Mouse (Mus musculus) left cerebral cortex, postnatal 25 days (tissue): ENCODE data around the gene Pmvk. TPM values are rescaled to one million over a fixed set of nuclear protein-coding genes. Genes with fewer than 3 reads are reported as not detected.
A peak's percentile ranks its signal among the peaks of the same experiment; 100 is the strongest.

ENCODE experiments used
- DNase-seq, 2 experiments: peaks; one replicate each; pipeline ENCODE4 v3.0.0; 2022; ENCODE audit warnings: low spot score in 2 of 2, mixed read lengths in 1 of 2
- intact Hi-C: fragments of 180-260 bp; cut with DNase I; formaldehyde crosslinking; loops from one replicate; pipeline ENCODE4 v1.15.1; 2025
- total RNA-seq, 2 experiments: library from RNA; stranded (reverse); gene quantifications; 2 replicates each; pipeline ENCODE4 v1.2.3; 2021

Pmvk gene
- total RNA-seq, 2 experiments from 2014 or later = 31.0 to 33.1 TPM

GRCm38 (mm10) chr3:89458965-89459807, 4.8 kb downstream of the Pmvk start:
- peak; percentile 91 to 94 for DNase-seq
- intact Hi-C loops = loop anchor here (2.0 to 5.0 kb wide), 5 partner anchors 22 to 398 kb away; partner anchors contain the start of genes Pbxip1 and Ube2q1

GRCm38 (mm10) chr3:89468268-89468667, 13.9 kb downstream of the Pmvk start:
- no peak for DNase-seq
- intact Hi-C loops = no loop called here

GRCm38 (mm10) chr3:89472280-89472679, 17.9 kb downstream of the Pmvk start:
- intact Hi-C loops = no loop called here
- DNase-seq = no peak

GRCm38 (mm10) chr3:89473838-89474237, 19.5 kb downstream of the Pmvk start:
- DNase-seq = no peak
- intact Hi-C loops = no loop called here

- intact Hi-C loops = no loop called here
- DNase-seq = no peak
These were observed 24.7 kb downstream of the Pmvk start for GRCm38 (mm10) chr3:89479055-89479454.

GRCm38 (mm10) chr3:89481488-89481887, 27.1 kb downstream of the Pmvk start:
- DNase-seq = no peak
- intact Hi-C loops = no loop called here

- DNase-seq = no peak
- intact Hi-C loops = no loop called here
These were observed 27.9 kb downstream of the Pmvk start for GRCm38 (mm10) chr3:89482249-89482648.

- intact Hi-C loops = loop anchor here (2.0 to 5.0 kb wide), 3 partner anchors 26 to 108 kb away; no protein-coding TSS in a partner anchor
- DNase-seq = peak; percentile 44 to 55
These were observed 30.6 kb downstream of the Pmvk start for GRCm38 (mm10) chr3:89484766-89485524.

- intact Hi-C loops = loop anchor here (2.0 to 5.0 kb wide), 2 partner anchors 109 to 169 kb away; no protein-coding TSS in a partner anchor
- no peak for DNase-seq
These were observed 31.8 kb downstream of the Pmvk start for GRCm38 (mm10) chr3:89486111-89486510.

GRCm38 (mm10) chr3:89486916-89487702, 32.8 kb downstream of the Pmvk start:
- intact Hi-C loops = loop anchor here (2.0 to 5.0 kb wide), 2 partner anchors 110 to 170 kb away; no protein-coding TSS in a partner anchor
- no peak for DNase-seq

- DNase-seq = no peak
- intact Hi-C loops = no loop called here
These were observed 36.4 kb downstream of the Pmvk start for GRCm38 (mm10) chr3:89490790-89491189.

GRCm38 (mm10) chr3:89491559-89491958, 37.2 kb downstream of the Pmvk start:
- intact Hi-C loops = no loop called here
- DNase-seq = no peak

- no peak for DNase-seq
- intact Hi-C loops = no loop called here
These were observed 38.4 kb downstream of the Pmvk start for GRCm38 (mm10) chr3:89492701-89493151.

GRCm38 (mm10) chr3:89494630-89495029, 40.3 kb downstream of the Pmvk start:
- no peak for DNase-seq
- intact Hi-C loops = no loop called here

- intact Hi-C loops = no loop called here
- DNase-seq = no peak
These were observed 42.0 kb downstream of the Pmvk start for GRCm38 (mm10) chr3:89496366-89496765.

GRCm38 (mm10) chr3:89499696-89500095, 45.4 kb downstream of the Pmvk start:
- intact Hi-C loops = no loop called here

GRCm38 (mm10) chr3:89501486-89501885, 47.1 kb downstream of the Pmvk start:
- no peak for DNase-seq
- intact Hi-C loops = no loop called here

More at GRCm38 (mm10) chr3:89499696-89500095, 45.4 kb downstream of the Pmvk start:
- no peak for DNase-seq

- intact Hi-C loops = no loop called here
- DNase-seq = no peak
These were observed 48.2 kb downstream of the Pmvk start for GRCm38 (mm10) chr3:89502551-89502950.

- intact Hi-C loops = loop anchor here (2.0 kb wide), 1 partner anchor 257 kb away; the partner anchor contains the start of gene Chrnb2
- no peak for DNase-seq
These were observed 53.7 kb downstream of the Pmvk start for GRCm38 (mm10) chr3:89508041-89508440.
